In the genomic region with DNA sequence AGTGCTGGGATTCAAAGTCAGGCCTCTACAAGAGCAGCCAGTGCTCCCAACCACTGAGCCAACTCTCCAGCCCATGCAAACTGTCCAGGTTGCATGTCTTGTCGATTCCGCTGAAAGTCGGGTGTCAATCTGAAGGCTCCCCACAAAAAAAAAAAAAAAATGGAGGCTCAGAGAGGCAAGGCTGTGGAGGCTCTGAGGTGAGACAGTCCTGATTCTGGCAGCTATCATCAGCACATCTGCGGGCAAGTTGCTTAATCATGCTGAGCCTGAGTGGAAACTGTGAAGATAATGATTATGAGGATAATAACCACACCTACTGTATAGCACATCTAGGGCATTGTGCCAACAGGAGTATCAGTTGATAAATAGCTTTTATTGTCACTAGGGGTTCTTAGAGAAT, we compare ENCODE assay signal across 29 mouse cellular contexts. TPM values are rescaled to one million over a fixed set of nuclear protein-coding genes. Genes with fewer than 3 reads are reported as not detected.
DNase-seq lines count a peak whose midpoint lies in the region; ATAC-seq and TF ChIP-seq lines count a peak whose summit lies in the region.
"Had no signal": no experiment of that assay in that cellular context is flagged by ENCODE, and none has a peak within 500 bp of the region (broad histone marks: within the 10 kb centered on the region; RNA-seq: fewer than 3 reads in every experiment).

No protein-coding gene starts in this region.

- H3K9ac ChIP-seq in intestine, embryonic 14.5 days (ENCODE audit: low read length) = no peak overlapping the region
- no peak overlapping the region for H3K9ac ChIP-seq in intestine, postnatal 0 days (ENCODE audit: low read depth, low read length)
- no peak overlapping the region for H3K9ac ChIP-seq in liver, embryonic 14.5 days (replicated peaks)
- H3K9ac ChIP-seq: embryonic facial prominence, embryonic 15.5 days; hindbrain, embryonic 14.5 days; limb, embryonic 15.5 days; lung, embryonic 15.5 days had no signal

- no peak overlapping the region for H3K27ac ChIP-seq in intestine, embryonic 14.5 days (ENCODE audit: low read depth)
- no peak overlapping the region for H3K27ac ChIP-seq in intestine, postnatal 0 days (ENCODE audit: low read depth, low read length)
- no peak overlapping the region for H3K27ac ChIP-seq in liver, embryonic 14.5 days
- H3K27ac ChIP-seq: embryonic facial prominence, embryonic 10.5 days; embryonic facial prominence, embryonic 15.5 days; hindbrain, embryonic 14.5 days; limb, embryonic 10.5 days; limb, embryonic 15.5 days; lung, embryonic 15.5 days had no signal

- no peaks in the 10 kb centered on the region for H3K27me3 ChIP-seq in intestine, embryonic 14.5 days (replicated peaks; ENCODE audit: control insufficient read depth, insufficient read depth, low read length)
- H3K27me3 ChIP-seq in intestine, postnatal 0 days (replicated peaks; ENCODE audit: control insufficient read depth, insufficient read depth, low read length) = no peaks in the 10 kb centered on the region
- no peaks in the 10 kb centered on the region for H3K27me3 ChIP-seq in liver, embryonic 14.5 days (ENCODE audit: control insufficient read depth, insufficient read depth, low read length)
- H3K27me3 ChIP-seq: embryonic facial prominence, embryonic 15.5 days; limb, embryonic 15.5 days; lung, embryonic 15.5 days had no signal

- H3K4me3 ChIP-seq in intestine, embryonic 14.5 days (ENCODE audit: low read depth, low read length) = no peak overlapping the region
- no peak overlapping the region for H3K4me3 ChIP-seq in intestine, postnatal 0 days (ENCODE audit: low read depth, low read length)
- no peak overlapping the region for H3K4me3 ChIP-seq in liver, embryonic 14.5 days (ENCODE audit: insufficient read depth in 1 of 2, low read depth in 2 of 2, low read length in 2 of 2)
- H3K4me3 ChIP-seq: embryonic facial prominence, embryonic 10.5 days; embryonic facial prominence, embryonic 15.5 days; limb, embryonic 10.5 days; limb, embryonic 15.5 days; lung, embryonic 15.5 days had no signal

- no peak overlapping the region for H3K4me2 ChIP-seq in intestine, embryonic 14.5 days (ENCODE audit: low read length)
- no peak overlapping the region for H3K4me2 ChIP-seq in intestine, postnatal 0 days (replicated peaks; ENCODE audit: low read depth)
- H3K4me2 ChIP-seq in liver, embryonic 14.5 days (ENCODE audit: low read depth) = no peak overlapping the region
- H3K4me2 ChIP-seq: embryonic facial prominence, embryonic 15.5 days; heart, embryonic 11.5 days; hindbrain, embryonic 14.5 days; limb, embryonic 15.5 days; lung, embryonic 15.5 days had no signal

- H3K9me3 ChIP-seq in intestine, embryonic 14.5 days (ENCODE audit: control insufficient read depth, low read length) = no peaks in the 10 kb centered on the region
- no peaks in the 10 kb centered on the region for H3K9me3 ChIP-seq in intestine, postnatal 0 days (ENCODE audit: control insufficient read depth)
- no peaks in the 10 kb centered on the region for H3K9me3 ChIP-seq in liver, embryonic 14.5 days (ENCODE audit: control insufficient read depth, low read length)
- H3K9me3 ChIP-seq: embryonic facial prominence, embryonic 10.5 days; embryonic facial prominence, embryonic 15.5 days; limb, embryonic 10.5 days; limb, embryonic 15.5 days; lung, embryonic 15.5 days had no signal

- H3K36me3 ChIP-seq in intestine, embryonic 14.5 days (ENCODE audit: control insufficient read depth, insufficient read depth, low read length) = no peaks in the 10 kb centered on the region
- H3K36me3 ChIP-seq in intestine, postnatal 0 days (ENCODE audit: control insufficient read depth, insufficient read depth) = no peaks in the 10 kb centered on the region
- H3K36me3 ChIP-seq in liver, embryonic 14.5 days (replicated peaks; ENCODE audit: control insufficient read depth, insufficient read depth, low read depth) = no peaks in the 10 kb centered on the region
- H3K36me3 ChIP-seq: embryonic facial prominence, embryonic 10.5 days; embryonic facial prominence, embryonic 15.5 days; limb, embryonic 10.5 days; limb, embryonic 15.5 days; lung, embryonic 15.5 days had no signal

- DNase-seq in intestine, embryonic 14.5 days (ENCODE audit: low spot score) = peak; percentile 32
- peak; percentile 24 for DNase-seq in c-Kit-positive CD71-positive TER-119-negative erythroid progenitor cells, embryonic 14.5 days (ENCODE audit: low read depth)
- DNase-seq in liver, embryonic 14.5 days (ENCODE audit: low read depth in 3 of 3, low spot score in 3 of 3) = no peak
- no peak for DNase-seq in lung, postnatal 36 days
- DNase-seq: adrenal gland, postnatal 25 days; cerebellum, adult 2 months; cerebellum, postnatal 14 days; gastrocnemius, postnatal 14 days; heart, adult 18-20 months; heart, postnatal 36 days; kidney, adult 9 months; kidney, postnatal 10 days; layer of hippocampus, postnatal 36 days; midbrain, embryonic 14.5 days; spleen, adult 18-20 months; thymus, adult 2 months; thymus, postnatal 36 days had no signal

- H3K4me1 ChIP-seq in intestine, embryonic 14.5 days (replicated peaks; ENCODE audit: control insufficient read depth, insufficient read depth, low read length) = no peaks in the 10 kb centered on the region
- 0 out of 2 replicates have a peak, but pooled peaks cover 4% of the 10 kb centered on the region for H3K4me1 ChIP-seq in intestine, postnatal 0 days (replicated peaks; ENCODE audit: control insufficient read depth, insufficient read depth, low read length)
- peaks cover 18 to 32% of the 10 kb centered on the region in 2 experiments for H3K4me1 ChIP-seq in liver, embryonic 14.5 days (replicated peaks; ENCODE audit: control insufficient read depth in 2 of 2, insufficient read depth in 2 of 2, low read length in 1 of 2)
- H3K4me1 ChIP-seq: limb, embryonic 15.5 days had no signal

- peak; percentile 56; the same call in 1 of the 2 replicates for TF ChIP-seq EP300 in liver, embryonic 14.5 days (IDR thresholded peaks at IDR 0.05; ENCODE audit: low read depth)

- TF ChIP-seq CTCF in intestine, postnatal 0 days (IDR thresholded peaks at IDR 0.05; ENCODE audit: low read depth) = no peak
- no peak for TF ChIP-seq CTCF in liver, embryonic 14.5 days (IDR thresholded peaks at IDR 0.05; ENCODE audit: low read depth)

- no peak for ATAC-seq in intestine, embryonic 14.5 days (replicated peaks; ENCODE audit: low FRiP score, low TSS enrichment, low read depth)
- ATAC-seq in intestine, postnatal 0 days = no peak
- peak; percentile 54; the same call in 1 of the 2 replicates for ATAC-seq in liver, embryonic 14.5 days (ENCODE audit: insufficient read depth)
- ATAC-seq in megakaryocyte-erythroid progenitor cell, adult 5-6 weeks (replicated peaks; ENCODE audit: low FRiP score, low TSS enrichment, poor library complexity, severe bottlenecking) = peak; percentile 45
- ATAC-seq in erythroblast, adult 5-6 weeks (replicated peaks; ENCODE audit: low FRiP score, poor library complexity, severe bottlenecking) = no peak
- ATAC-seq: forebrain, embryonic 14.5 days; inflammation-experienced regulatory T-cells, adult 6 months had no signal

- WGBS in intestine, embryonic 14.5 days = 86% methylated on average over 4 of the region's 4 CpGs
- 73% methylated on average over 4 of the region's 4 CpGs for WGBS in intestine, postnatal 0 days
- WGBS in liver, embryonic 14.5 days (ENCODE audit: insufficient replicate concordance) = 28% methylated on average over 4 of the region's 4 CpGs

RNA-seq across cellular contexts. Expression of a gene that starts 45.6 kb away (rescaled TPM):
- 115 and 120 TPM in 2 replicates for polyA plus RNA-seq in intestine, embryonic 14.5 days (2014; fragmentation: Nextera tagmentation; extraction: Ambion mirVana)
- 46.8 and 50.9 TPM in 2 replicates for polyA plus RNA-seq in intestine, postnatal 0 days (2015; fragmentation: Nextera tagmentation; extraction: Ambion mirVana)
- polyA plus RNA-seq in liver, embryonic 14.5 days (2012; rRNA removed) = 8.2 and 12.7 TPM in 2 replicates
- 21.7 and 26.7 TPM in 2 replicates for polyA plus RNA-seq in liver, embryonic 14.5 days (2014; fragmentation: Nextera tagmentation; extraction: Ambion mirVana)
- total RNA-seq in megakaryocyte-erythroid progenitor cell, adult 5-6 weeks (2014; fragmentation: Nextera tagmentation) = 21.4 and 29.3 TPM in 2 replicates
- 37.2 and 52.9 TPM in 2 replicates for total RNA-seq in megakaryocyte-erythroid progenitor cell, adult 5-6 weeks (2017)
- total RNA-seq in erythroblast, adult 5-6 weeks (2015; ENCODE audit: low replicate concordance) = 38.0 and 46.8 TPM in 2 replicates
- 35.1 and 35.5 TPM in 2 replicates for total RNA-seq in erythroblast, adult 5-6 weeks (2017; ENCODE audit: low replicate concordance)

RNA-seq across cellular contexts. Expression of a gene that starts 54.7 kb away (rescaled TPM):
- polyA plus RNA-seq in intestine, embryonic 14.5 days (2014; fragmentation: Nextera tagmentation; extraction: Ambion mirVana) = 185 and 189 TPM in 2 replicates
- polyA plus RNA-seq in intestine, postnatal 0 days (2015; fragmentation: Nextera tagmentation; extraction: Ambion mirVana) = 333 and 357 TPM in 2 replicates
- 47.4 and 51.9 TPM in 2 replicates for polyA plus RNA-seq in liver, embryonic 14.5 days (2012; rRNA removed)
- polyA plus RNA-seq in liver, embryonic 14.5 days (2014; fragmentation: Nextera tagmentation; extraction: Ambion mirVana) = 93.9 and 95.1 TPM in 2 replicates
- total RNA-seq in megakaryocyte-erythroid progenitor cell, adult 5-6 weeks (2014; fragmentation: Nextera tagmentation) = 103 and 128 TPM in 2 replicates
- 73.6 and 186 TPM in 2 replicates for total RNA-seq in megakaryocyte-erythroid progenitor cell, adult 5-6 weeks (2017)
- 17.1 and 32.0 TPM in 2 replicates for total RNA-seq in erythroblast, adult 5-6 weeks (2015; ENCODE audit: low replicate concordance)
- total RNA-seq in erythroblast, adult 5-6 weeks (2017; ENCODE audit: low replicate concordance) = 21.7 and 28.4 TPM in 2 replicates

Comparison
In these comparisons a context has a peak if more than half of its experiments do, and no peak if none do; other contexts are left out.
1. ATAC-seq: peak in liver, embryonic 14.5 days (single experiment) and megakaryocyte-erythroid progenitor cell, adult 5-6 weeks (single experiment); none in intestine, embryonic 14.5 days (single experiment), intestine, postnatal 0 days (single experiment) and erythroblast, adult 5-6 weeks (single experiment).
2. DNase-seq: peak in intestine, embryonic 14.5 days (single experiment) and c-Kit-positive CD71-positive TER-119-negative erythroid progenitor cells, embryonic 14.5 days (single experiment); none in liver, embryonic 14.5 days (0 of 3) and lung, postnatal 36 days (single experiment).